Mouse (Mus musculus) small intestine, adult 2 months (tissue): ENCODE results near the gene H2-Oa. TPM values are rescaled to one million over a fixed set of nuclear protein-coding genes. Genes with fewer than 3 reads are reported as not detected.
A peak's percentile ranks its signal among the peaks of the same experiment; 100 is the strongest.

ENCODE experiments used
- H3K27ac ChIP-seq: fragments of 200-500 bp; 2 replicates; pipeline ENCODE4 v1.5.1; 2012; ENCODE audit warnings: low read depth, low read length, control low read depth, inconsistent platforms; ENCODE audit not compliant: insufficient read depth
- H3K27me3 ChIP-seq: fragments of 200-500 bp; 2 replicates; pipeline ENCODE4 v1.6.1; 2012; ENCODE audit warnings: mild to moderate bottlenecking, moderate library complexity, low read length, inconsistent platforms; ENCODE audit not compliant: control insufficient read depth, insufficient read depth
- H3K36me3 ChIP-seq: fragments of 200-500 bp; 2 replicates; pipeline ENCODE4 v1.6.1; 2012; ENCODE audit warnings: mild to moderate bottlenecking, low read length, control low read depth, inconsistent platforms; ENCODE audit not compliant: control insufficient read depth, insufficient read depth
- H3K4me1 ChIP-seq: fragments of 200-500 bp; 2 replicates; pipeline ENCODE4 v1.6.1; 2012; ENCODE audit warnings: low read length, inconsistent platforms, mixed read lengths; ENCODE audit not compliant: control insufficient read depth, insufficient read depth, insufficient read length
- H3K4me3 ChIP-seq: fragments of 200-500 bp; 2 replicates; pipeline ENCODE4 v1.5.1; 2012; ENCODE audit warnings: low read depth, mild to moderate bottlenecking, control low read depth, inconsistent platforms, low read length, moderate library complexity
- CTCF ChIP-seq: fragments of 200-500 bp; IDR thresholded peaks from 2 replicates; pipeline ENCODE4 v1.5.1; 2012; ENCODE audit warnings: low read depth, mild to moderate bottlenecking, control low read depth, inconsistent platforms, low read length, moderate library complexity, mixed read lengths; ENCODE audit not compliant: insufficient replicate concordance, insufficient read length; ENCODE audit errors: extremely low read depth
- POLR2A ChIP-seq: fragments of 200-500 bp; IDR thresholded peaks from 2 replicates; pipeline ENCODE4 v1.6.1; 2012; ENCODE audit warnings: low read depth, mild to moderate bottlenecking, control low read depth, inconsistent platforms, low read length, moderate library complexity
- WGBS: fragments of 180-500 bp; shearing (Covaris S2); methylation state at CpG from one replicate; pipeline ENCODE4 v1.1.7; 2018; 5-methylcytosine and 5-hydroxymethylcytosine counted together
- polyA plus RNA-seq: library from polyadenylated mRNA; depleted of rRNA; stranded (reverse); fragments of >200 nt; gene quantifications from 2 replicates; pipeline ENCODE4 v1.2.3, GENCODE M21; 2012

The H2-Oa gene
- polyA plus RNA-seq, 1 experiment, result 16.6 TPM

- Histone ChIP-seq H3K36me3 (no peaks in the 10 kb centered on the region), H3K4me1 (peaks cover 4% of the 10 kb centered on the region), H3K27me3 (peaks cover 6% of the 10 kb centered on the region), H3K4me3 (no peak overlapping the region), H3K27ac (no peak overlapping the region)
- 2% methylated on average over 9 of the region's 9 CpGs for WGBS
- TF ChIP-seq POLR2A (no peak), CTCF (peak; percentile 83; the same call in 1 of the 2 replicates)
Measured at GRCm38 (mm10) chr17:34077549-34077948, 14.6 kb upstream of the H2-Oa start.

DNA sequence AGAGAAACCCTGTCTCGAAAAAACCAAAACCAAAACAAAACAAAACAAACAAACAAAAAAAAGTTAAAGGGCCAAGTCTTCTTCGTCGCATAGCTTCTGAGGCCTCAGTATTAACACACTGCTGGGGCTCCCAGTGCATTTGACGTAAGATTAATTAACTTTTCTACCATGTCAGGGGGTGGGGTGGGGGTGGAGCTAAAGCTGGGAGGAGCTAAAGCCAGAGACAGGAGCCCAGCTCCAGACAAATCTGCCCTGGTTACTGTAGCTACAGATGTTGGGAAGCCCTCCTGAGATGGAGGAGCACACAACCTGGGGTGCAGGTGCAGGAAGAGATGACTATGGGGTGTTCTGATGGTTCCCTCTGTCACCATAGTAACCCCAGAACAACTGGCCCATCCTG lies 14.0 kb upstream of the H2-Oa start:
- no peak for TF ChIP-seq CTCF
- TF ChIP-seq POLR2A, result no peak
- Histone ChIP-seq H3K36me3 (no peaks in the 10 kb centered on the region), H3K27me3 (peaks cover 6% of the 10 kb centered on the region), H3K4me3 (no peak overlapping the region), H3K4me1 (peaks cover 4% of the 10 kb centered on the region), H3K27ac (no peak overlapping the region)
- WGBS, result 50% methylated on average over 4 of the region's 4 CpGs

DNA sequence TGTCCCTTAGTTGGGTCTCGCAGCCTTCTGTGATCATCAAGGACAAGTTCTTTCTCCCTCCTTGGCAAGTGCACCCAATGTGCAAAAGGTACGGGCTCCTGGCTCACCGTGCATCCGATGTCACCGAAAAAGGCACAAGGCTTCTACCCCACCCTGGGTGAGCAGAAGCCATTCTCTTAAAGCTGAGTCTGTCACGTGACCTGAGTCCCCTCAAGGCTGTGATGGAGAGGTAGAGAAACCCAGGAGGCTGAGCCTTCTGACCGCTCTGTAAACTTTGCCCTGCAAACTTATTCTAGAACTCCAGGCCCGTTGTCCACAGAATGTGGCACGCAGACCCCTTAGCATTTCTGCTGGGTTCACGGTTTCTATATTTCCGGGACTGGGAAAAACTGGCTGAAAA lies 13.1 kb upstream of the H2-Oa start:
- no peak overlapping the region for H3K27ac ChIP-seq
- no peaks in the 10 kb centered on the region for H3K36me3 ChIP-seq
- H3K4me3 ChIP-seq, result no peak overlapping the region
- WGBS, result 85% methylated on average over 11 of the region's 11 CpGs
- TF ChIP-seq CTCF (no peak), POLR2A (no peak)
- peaks cover 6% of the 10 kb centered on the region for H3K27me3 ChIP-seq
- peaks cover 4% of the 10 kb centered on the region for H3K4me1 ChIP-seq

GRCm38 (mm10) chr17:34079621-34080020 lies 12.5 kb upstream of the H2-Oa start:
- WGBS, result 31% methylated on average over 5 of the region's 5 CpGs
- no peak overlapping the region for H3K4me3 ChIP-seq
- H3K27me3 ChIP-seq, result peaks cover 6% of the 10 kb centered on the region
- H3K36me3 ChIP-seq, result no peaks in the 10 kb centered on the region
- H3K27ac ChIP-seq, result no peak overlapping the region
- peaks cover 4% of the 10 kb centered on the region for H3K4me1 ChIP-seq
- TF ChIP-seq CTCF (no peak), POLR2A (no peak)

- H3K4me1 ChIP-seq, result peaks cover 5% of the 10 kb centered on the region
- WGBS, result 14% methylated on average over 8 of the region's 8 CpGs
- H3K27ac ChIP-seq, result no peak overlapping the region
- no peaks in the 10 kb centered on the region; the same call in 1 of the 2 replicates for H3K27me3 ChIP-seq
- H3K4me3 ChIP-seq, result no peak overlapping the region
- H3K36me3 ChIP-seq, result no peaks in the 10 kb centered on the region
- TF ChIP-seq POLR2A, result no peak
- no peak for TF ChIP-seq CTCF
Measured at GRCm38 (mm10) chr17:34083104-34083503, 9.0 kb upstream of the H2-Oa start.

- Histone ChIP-seq H3K27me3 (no peaks in the 10 kb centered on the region; the same call in 1 of the 2 replicates), H3K4me3 (no peak overlapping the region), H3K4me1 (0 out of 2 replicates have a peak, but pooled peaks cover 2% of the 10 kb centered on the region), H3K36me3 (no peaks in the 10 kb centered on the region), H3K27ac (no peak overlapping the region)
- 45% methylated on average over 2 of the region's 2 CpGs for WGBS
- no peak for TF ChIP-seq POLR2A
- no peak for TF ChIP-seq CTCF
Measured at GRCm38 (mm10) chr17:34087386-34087785, 4.8 kb upstream of the H2-Oa start.

DNA sequence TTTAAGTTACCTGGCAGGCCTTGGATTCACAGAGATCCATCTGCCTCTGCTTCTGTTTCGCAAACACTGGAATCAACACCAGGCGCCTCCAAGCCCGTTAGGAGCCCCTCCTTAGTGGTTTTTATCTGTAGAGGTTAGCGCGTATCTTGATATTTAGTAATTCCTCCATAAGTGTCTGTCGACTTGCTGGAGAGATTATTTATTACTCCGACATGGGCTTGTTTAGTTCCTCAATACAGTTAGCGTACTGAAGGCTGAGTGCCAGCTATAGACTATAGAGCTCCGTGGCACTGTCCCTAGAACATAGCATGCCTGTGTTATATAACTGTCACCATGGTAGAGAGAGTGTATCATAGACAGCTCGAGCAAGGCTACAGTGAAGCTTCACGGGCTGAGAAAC lies 4.0 kb upstream of the H2-Oa start:
- Histone ChIP-seq H3K36me3 (no peaks in the 10 kb centered on the region), H3K4me3 (no peak overlapping the region), H3K4me1 (0 out of 2 replicates have a peak, but pooled peaks cover 2% of the 10 kb centered on the region), H3K27ac (no peak overlapping the region), H3K27me3 (no peaks in the 10 kb centered on the region; the same call in 1 of the 2 replicates)
- TF ChIP-seq CTCF (no peak), POLR2A (no peak)
- 55% methylated on average over 11 of the region's 11 CpGs for WGBS

GRCm38 (mm10) chr17:34090923-34091322 lies 1.2 kb upstream of the H2-Oa start:
- no peak for TF ChIP-seq POLR2A
- TF ChIP-seq CTCF, result peak; percentile 32; the same call in 1 of the 2 replicates
- peaks cover 3% of the 10 kb centered on the region; the same call in 1 of the 2 replicates for H3K4me1 ChIP-seq
- H3K27me3 ChIP-seq, result no peaks in the 10 kb centered on the region
- H3K36me3 ChIP-seq, result no peaks in the 10 kb centered on the region
- no peak overlapping the region for H3K27ac ChIP-seq
- 59% methylated on average over 7 of the region's 7 CpGs for WGBS
- no peak overlapping the region for H3K4me3 ChIP-seq
